Mouse (Mus musculus): ENCODE measurements around the gene Scd4.
A peak's percentile ranks its signal among the peaks of the same experiment; 100 is the strongest.

The Scd4 gene

GRCm38 (mm10) chr19:44332833-44333623 is at the start of gene Scd4:
Gene Scd4, plus strand, starts transcription at chr19:44333092.
- peak; percentile 82 for DNase-seq (ENCODE audit: low read depth, low spot score)

- DNase-seq (ENCODE audit: low read depth, low spot score), result no peak
Observed at GRCm38 (mm10) chr19:44283157-44284024, 49.5 kb upstream of the Scd4 start.

- peak; percentile 90 for DNase-seq (ENCODE audit: low read depth, low spot score)
Observed at GRCm38 (mm10) chr19:44284025-44284695, 48.7 kb upstream of the Scd4 start.

GRCm38 (mm10) chr19:44284723-44285122 is 48.2 kb upstream of the Scd4 start:
- DNase-seq (ENCODE audit: low read depth, low spot score), result no peak

GRCm38 (mm10) chr19:44285554-44285953 is 47.3 kb upstream of the Scd4 start:
- no peak for DNase-seq (ENCODE audit: low read depth, low spot score)

- DNase-seq (ENCODE audit: low read depth, low spot score), result no peak
Observed at GRCm38 (mm10) chr19:44286109-44286508, 46.8 kb upstream of the Scd4 start.

GRCm38 (mm10) chr19:44287415-44288110 is 45.3 kb upstream of the Scd4 start:
- DNase-seq (ENCODE audit: low read depth, low spot score), result no peak

GRCm38 (mm10) chr19:44292083-44292482 is 40.8 kb upstream of the Scd4 start:
- DNase-seq (ENCODE audit: low read depth, low spot score), result no peak

- no peak for DNase-seq (ENCODE audit: low read depth, low spot score)
Observed at GRCm38 (mm10) chr19:44292483-44292882, 40.4 kb upstream of the Scd4 start.

GRCm38 (mm10) chr19:44292941-44293768 is 39.7 kb upstream of the Scd4 start, which contains the start of gene Scd2:
Gene Scd2, plus strand, starts transcription at chr19:44293674.
- no peak for DNase-seq (ENCODE audit: low read depth, low spot score)

GRCm38 (mm10) chr19:44293769-44294551 is 38.9 kb upstream of the Scd4 start:
- peak; percentile 99 for DNase-seq (ENCODE audit: low read depth, low spot score)

GRCm38 (mm10) chr19:44294588-44295041 is 38.3 kb upstream of the Scd4 start:
- DNase-seq (ENCODE audit: low read depth, low spot score), result peak; percentile 88

- DNase-seq (ENCODE audit: low read depth, low spot score), result no peak
Observed at GRCm38 (mm10) chr19:44295251-44295650, 37.6 kb upstream of the Scd4 start.

GRCm38 (mm10) chr19:44295741-44296140 is 37.2 kb upstream of the Scd4 start:
- no peak for DNase-seq (ENCODE audit: low read depth, low spot score)

- DNase-seq (ENCODE audit: low read depth, low spot score), result no peak
Observed at GRCm38 (mm10) chr19:44296186-44296585, 36.7 kb upstream of the Scd4 start.

GRCm38 (mm10) chr19:44297068-44297760 is 35.7 kb upstream of the Scd4 start:
- no peak for DNase-seq (ENCODE audit: low read depth, low spot score)

GRCm38 (mm10) chr19:44297862-44298261 is 35.0 kb upstream of the Scd4 start:
- no peak for DNase-seq (ENCODE audit: low read depth, low spot score)

GRCm38 (mm10) chr19:44299078-44299477 is 33.8 kb upstream of the Scd4 start:
- no peak for DNase-seq (ENCODE audit: low read depth, low spot score)

GRCm38 (mm10) chr19:44299902-44300301 is 33.0 kb upstream of the Scd4 start:
- DNase-seq (ENCODE audit: low read depth, low spot score), result no peak

Measured in telencephalon, adult 2 months (tissue).